Mouse (Mus musculus): ENCODE measurements around the gene Atp2a1. TPM values are rescaled to one million over a fixed set of nuclear protein-coding genes. Genes with fewer than 3 reads are reported as not detected.
A peak's percentile ranks its signal among the peaks of the same experiment; 100 is the strongest.

Gene Atp2a1
- polyA plus RNA-seq, 1 experiment, result 0.22 TPM

GRCm38 (mm10) chr7:126450641-126451040 lies 12.3 kb downstream of the Atp2a1 start:
- DNase-seq (ENCODE audit: low spot score), result no peak

- DNase-seq (ENCODE audit: low spot score), result no peak
These were observed 12.9 kb downstream of the Atp2a1 start for GRCm38 (mm10) chr7:126449991-126450390.

GRCm38 (mm10) chr7:126448481-126448880 lies 14.4 kb downstream of the Atp2a1 start:
- no peak for DNase-seq (ENCODE audit: low spot score)

- no peak for DNase-seq (ENCODE audit: low spot score)
These were observed 16.7 kb downstream of the Atp2a1 start for GRCm38 (mm10) chr7:126446217-126446616.

GRCm38 (mm10) chr7:126445104-126445815 lies 17.6 kb downstream of the Atp2a1 start:
- no peak for DNase-seq (ENCODE audit: low spot score)

GRCm38 (mm10) chr7:126444536-126444935 lies 18.4 kb downstream of the Atp2a1 start:
- no peak for DNase-seq (ENCODE audit: low spot score)

GRCm38 (mm10) chr7:126443997-126444396 lies 18.9 kb downstream of the Atp2a1 start:
- DNase-seq (ENCODE audit: low spot score), result no peak

- no peak for DNase-seq (ENCODE audit: low spot score)
These were observed 22.8 kb downstream of the Atp2a1 start for GRCm38 (mm10) chr7:126440134-126440533.

- DNase-seq (ENCODE audit: low spot score), result no peak
These were observed 26.1 kb downstream of the Atp2a1 start for GRCm38 (mm10) chr7:126436851-126437250.

- DNase-seq (ENCODE audit: low spot score), result no peak
These were observed 27.1 kb downstream of the Atp2a1 start for GRCm38 (mm10) chr7:126435801-126436200.

GRCm38 (mm10) chr7:126434726-126435125 lies 28.2 kb downstream of the Atp2a1 start:
- DNase-seq (ENCODE audit: low spot score), result no peak

GRCm38 (mm10) chr7:126430167-126430566 lies 32.7 kb downstream of the Atp2a1 start:
- no peak for DNase-seq (ENCODE audit: low spot score)

GRCm38 (mm10) chr7:126429503-126429898 lies 33.4 kb downstream of the Atp2a1 start:
- no peak for DNase-seq (ENCODE audit: low spot score)

GRCm38 (mm10) chr7:126428631-126429502 lies 34.0 kb downstream of the Atp2a1 start, which contains the start of gene Rabep2:
Gene Rabep2 (plus strand): TSS chr7:126428759.
- DNase-seq (ENCODE audit: low spot score), result peak; percentile 99

GRCm38 (mm10) chr7:126428154-126428553 lies 34.8 kb downstream of the Atp2a1 start:
- DNase-seq (ENCODE audit: low spot score), result no peak

GRCm38 (mm10) chr7:126427323-126427860 lies 35.5 kb downstream of the Atp2a1 start:
- DNase-seq (ENCODE audit: low spot score), result no peak

- no peak for DNase-seq (ENCODE audit: low spot score)
These were observed 38.7 kb downstream of the Atp2a1 start for GRCm38 (mm10) chr7:126424161-126424560.

GRCm38 (mm10) chr7:126421756-126422155 lies 41.2 kb downstream of the Atp2a1 start:
- DNase-seq (ENCODE audit: low spot score), result no peak

- no peak for DNase-seq (ENCODE audit: low spot score)
These were observed 44.4 kb downstream of the Atp2a1 start for GRCm38 (mm10) chr7:126418496-126418895.

GRCm38 (mm10) chr7:126417606-126418005 lies 45.3 kb downstream of the Atp2a1 start:
- no peak for DNase-seq (ENCODE audit: low spot score)

GRCm38 (mm10) chr7:126417045-126417444 lies 45.9 kb downstream of the Atp2a1 start:
- DNase-seq (ENCODE audit: low spot score), result no peak

GRCm38 (mm10) chr7:126416615-126417014 lies 46.3 kb downstream of the Atp2a1 start:
- no peak for DNase-seq (ENCODE audit: low spot score)

GRCm38 (mm10) chr7:126414725-126415124 lies 48.2 kb downstream of the Atp2a1 start, which contains the start of gene Cd19:
Gene Cd19 (minus strand): TSS chr7:126414889.
- no peak for DNase-seq (ENCODE audit: low spot score)
